Mouse (Mus musculus): ENCODE results near the gene Amfr. TPM values are rescaled to one million over a fixed set of nuclear protein-coding genes. Genes with fewer than 3 reads are reported as not detected.

Amfr gene
- 48.5 and 56.3 TPM in 2 replicates for polyA plus RNA-seq (2012; ENCODE audit: low replicate concordance)

DNA sequence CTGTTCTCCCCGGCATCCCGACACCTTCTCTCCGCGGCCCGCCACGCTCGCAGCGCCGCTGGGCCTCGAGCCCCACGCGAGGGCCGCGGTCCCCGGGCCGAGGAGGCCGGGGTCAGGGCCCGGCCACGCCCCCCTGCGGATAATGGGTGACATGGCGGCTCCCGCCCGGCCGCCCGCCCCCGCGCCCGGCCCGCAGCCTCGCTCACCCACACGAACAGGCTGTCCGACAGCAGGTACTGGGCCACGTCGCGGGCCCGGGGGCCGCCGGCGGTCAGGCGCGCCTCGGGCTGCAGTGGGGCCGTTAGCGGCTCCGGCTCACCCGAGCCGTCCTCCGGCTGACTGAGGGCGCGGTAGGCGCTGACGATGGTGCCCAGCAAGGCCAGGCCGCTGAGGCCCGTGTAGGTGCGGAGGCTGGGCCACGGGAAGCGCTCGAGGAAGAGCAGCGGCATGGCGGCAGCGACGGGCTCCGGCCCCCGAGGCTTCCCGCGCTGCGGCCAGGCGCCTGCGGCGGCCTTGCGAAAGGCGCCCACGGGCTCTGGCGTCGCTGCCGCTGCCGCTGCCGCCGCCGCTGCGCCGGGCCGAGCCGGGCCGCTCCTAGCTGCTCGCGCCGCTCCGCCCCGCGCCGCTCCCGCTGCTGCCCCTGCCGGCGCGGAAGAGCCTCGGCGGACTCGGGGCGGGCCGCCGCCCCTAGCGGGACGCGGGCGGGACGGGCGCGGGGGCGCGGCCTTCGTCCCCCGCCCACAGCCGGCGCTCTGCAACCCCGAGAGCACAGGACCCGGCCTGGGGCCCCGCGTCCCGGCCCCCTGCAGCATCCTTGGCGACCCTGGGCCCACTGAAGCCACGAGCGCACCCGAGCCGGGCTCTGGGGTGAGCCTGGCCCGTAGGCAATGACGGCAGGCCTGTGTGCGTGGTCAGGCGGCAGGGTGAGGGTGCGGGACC lies at the start of gene Amfr:
Gene Amfr (minus strand): TSS at position 830 of the 939 bp plus-strand sequence.

DNA sequence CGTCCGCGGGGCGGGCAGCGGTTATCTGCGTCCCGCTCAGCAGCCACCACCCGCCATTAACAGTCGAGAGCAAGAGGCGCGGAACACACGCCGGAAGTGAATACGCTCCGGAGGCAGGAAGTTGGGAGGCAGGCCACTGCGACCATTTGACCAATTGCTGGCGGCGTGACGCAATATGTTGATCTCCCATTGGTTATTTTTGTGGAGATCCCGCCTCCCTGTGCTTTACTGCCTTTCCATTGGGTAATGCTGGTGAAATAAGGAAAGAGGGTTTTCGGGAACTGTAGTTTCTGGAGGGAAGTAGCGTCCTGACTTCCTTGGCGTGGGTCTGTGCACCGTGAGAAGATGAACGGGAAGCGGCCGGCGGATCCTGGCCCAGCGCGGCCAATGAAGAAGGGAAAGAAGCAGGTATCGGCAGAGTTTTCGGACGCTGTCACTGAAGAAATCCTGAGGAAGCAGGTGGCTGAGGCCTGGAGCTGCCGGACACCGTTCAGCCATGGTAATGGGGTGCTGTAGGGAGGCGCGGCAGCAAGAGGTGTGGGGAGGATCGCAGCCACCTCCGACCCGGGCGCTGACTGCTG lies 24.4 kb upstream of the Amfr start, which contains the start of the genes Nudt21 and Ogfod1:
Gene Nudt21 (minus strand): TSS at position 88 of the 581 bp plus-strand sequence.
Gene Ogfod1 (plus strand): TSS at position 255 of the 581 bp plus-strand sequence.

Other genes starting within 250 kb of the Amfr start
- gene Gnao1, start 202.9 kb downstream of the Amfr start, polyA plus RNA-seq (2012; ENCODE audit: low replicate concordance): 0.18 and 0.62 TPM in 2 replicates
- 171 and 284 TPM in 2 replicates for gene Nudt21, start 24.2 kb upstream of the Amfr start, polyA plus RNA-seq (2012; ENCODE audit: low replicate concordance)
- gene Ogfod1, start 24.4 kb upstream of the Amfr start, polyA plus RNA-seq (2012; ENCODE audit: low replicate concordance): 3.6 and 9.3 TPM in 2 replicates
- gene Bbs2, start 86.1 kb upstream of the Amfr start, polyA plus RNA-seq (2012; ENCODE audit: low replicate concordance): 2.6 and 4.5 TPM in 2 replicates
- gene Mt4, start 124.4 kb upstream of the Amfr start, polyA plus RNA-seq (2012; ENCODE audit: low replicate concordance): not detected in 2 replicates
- gene Mt3, start 139.8 kb upstream of the Amfr start, polyA plus RNA-seq (2012; ENCODE audit: low replicate concordance): not detected in 2 replicates
- 17.2 and 80.3 TPM in 2 replicates for gene Mt2, start 159.8 kb upstream of the Amfr start, polyA plus RNA-seq (2012; ENCODE audit: low replicate concordance)
- gene Mt1, start 166.2 kb upstream of the Amfr start, polyA plus RNA-seq (2012; ENCODE audit: low replicate concordance): 5.3 and 58.6 TPM in 2 replicates
- gene Nup93, start 201.7 kb upstream of the Amfr start, polyA plus RNA-seq (2012; ENCODE audit: low replicate concordance): 2.2 and 3.1 TPM in 2 replicates

Measured in hematopoietic multipotent progenitor cell, adult 10-12 weeks (in vitro differentiated cells).